Mouse (Mus musculus): ENCODE data around the gene Map3k1. TPM values are rescaled to one million over a fixed set of nuclear protein-coding genes. Genes with fewer than 3 reads are reported as not detected.

Gene Map3k1
- polyA plus RNA-seq, 1 experiment from 2014 or later, result 32.8 TPM

DNA sequence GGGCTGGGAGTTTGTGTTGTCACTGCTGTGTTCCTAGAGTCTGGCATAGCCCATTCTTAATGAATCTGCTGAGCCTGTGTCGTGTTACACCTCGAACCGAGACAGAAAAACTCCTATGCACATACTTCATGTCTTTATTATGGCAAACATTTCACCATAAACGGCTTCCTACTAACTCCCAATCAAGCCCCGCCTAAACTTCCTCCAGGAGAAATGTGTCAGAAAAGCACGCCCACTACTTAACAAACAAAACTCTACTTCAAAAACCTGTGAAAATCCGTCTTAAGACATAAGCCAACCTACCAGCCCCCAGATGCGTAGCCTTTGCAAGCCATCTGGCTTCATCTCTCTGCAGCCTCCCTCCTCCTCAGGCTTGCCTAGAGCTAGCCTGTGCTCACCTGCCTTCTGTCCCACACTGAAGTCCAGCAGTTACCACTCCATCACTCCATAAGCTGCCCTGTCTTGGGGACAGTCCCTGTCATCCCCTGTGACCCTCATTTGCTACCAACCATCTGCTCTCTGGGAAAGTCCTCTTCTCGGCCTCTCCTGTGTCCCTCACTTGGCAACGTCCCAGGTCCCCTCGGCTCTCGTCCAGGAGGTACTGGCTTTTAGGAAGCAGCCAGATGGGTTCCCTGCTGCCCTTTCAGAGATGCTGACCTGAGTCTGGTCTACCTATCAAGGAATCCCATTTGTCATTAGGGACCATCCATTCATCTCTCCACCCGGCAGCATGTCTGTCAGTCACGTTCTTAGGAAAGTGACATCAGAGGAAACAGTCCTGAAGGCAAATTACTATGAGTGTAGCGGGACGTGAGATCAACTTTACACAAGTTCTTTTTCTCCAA, 16.4 kb downstream of the Map3k1 start:
- ChIA-PET POLR2A (no interaction called here), CTCF (interaction anchor here (2.1 kb wide), 1 partner anchor 14 kb away, joined by 7 read pairs; no protein-coding TSS in a partner anchor)
- no peak for ATAC-seq
- no peak for DNase-seq (ENCODE audit: low read depth, low spot score)
- in situ Hi-C loops (cut with MboI; ENCODE audit: low pct_unique_long_range_greater_than_20kb), result no loop called here
- TF ChIP-seq CTCF (IDR thresholded peaks at IDR 0.05), result no peak
- H3K27me3 ChIP-seq, result no peaks in the 10 kb centered on the region

- POLR2A ChIA-PET, result no interaction called here
- no peak for TF ChIP-seq CTCF (IDR thresholded peaks at IDR 0.05)
- CTCF ChIA-PET, result interaction anchor here (1.0 to 1.1 kb wide), 2 partner anchors 11 to 361 kb away, joined by 3 to 4 read pairs; no protein-coding TSS in a partner anchor
- ATAC-seq, result no peak
- in situ Hi-C loops (cut with MboI; ENCODE audit: low pct_unique_long_range_greater_than_20kb), result no loop called here
- no peaks in the 10 kb centered on the region for H3K27me3 ChIP-seq
- no peak for DNase-seq (ENCODE audit: low read depth, low spot score)
Measured at GRCm38 (mm10) chr13:111791596-111791995, 17.2 kb downstream of the Map3k1 start.

DNA sequence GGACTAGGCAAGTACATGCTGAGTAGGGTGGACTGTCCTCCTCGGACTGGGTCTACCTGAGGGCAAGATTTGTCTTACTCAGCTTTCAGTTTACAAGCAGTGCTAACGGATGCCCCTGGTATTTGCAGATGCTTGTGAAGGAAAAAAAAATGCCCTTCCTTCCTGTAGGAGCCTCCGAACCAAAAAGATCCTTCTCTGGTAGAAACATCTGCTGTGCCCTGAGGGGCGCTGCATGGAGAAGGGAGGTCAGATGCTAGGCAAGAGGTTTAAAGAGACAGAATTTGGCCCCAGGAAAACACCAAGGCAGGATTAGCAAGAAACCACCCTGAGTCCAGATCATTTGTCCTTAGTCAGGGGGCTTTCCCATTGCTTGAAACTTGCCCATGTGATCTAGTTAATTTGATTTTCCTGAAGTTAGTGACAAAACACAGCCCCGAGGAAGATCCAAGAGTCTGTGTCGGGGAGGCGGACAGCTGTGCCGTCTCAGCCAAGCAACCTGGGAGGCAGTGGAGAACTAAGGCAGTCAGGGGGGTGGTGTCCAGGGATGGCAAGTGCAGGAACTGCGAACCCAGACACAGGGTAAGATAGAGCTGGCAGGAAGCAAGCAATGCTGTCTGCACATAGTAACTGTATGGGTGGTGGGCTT, 19.2 kb downstream of the Map3k1 start:
- no peak for TF ChIP-seq CTCF (IDR thresholded peaks at IDR 0.05)
- in situ Hi-C loops (cut with MboI; ENCODE audit: low pct_unique_long_range_greater_than_20kb), result loop anchor here (5.0 kb wide), 2 partner anchors 233 to 468 kb away; no protein-coding TSS in a partner anchor
- CTCF ChIA-PET, result interaction anchor here (1.4 to 1.6 kb wide), 4 partner anchors 11 to 451 kb away, joined by 3 to 5 read pairs (median 4); no protein-coding TSS in a partner anchor
- POLR2A ChIA-PET, result interaction anchor here (0.6 to 2.1 kb wide), 4 partner anchors 16 to 331 kb away, joined by 4 to 7 read pairs (median 5); partner anchors contain the start of gene Map3k1
- H3K27me3 ChIP-seq, result no peaks in the 10 kb centered on the region
- ATAC-seq (peak; percentile 61), DNase-seq (ENCODE audit: low read depth, low spot score) (peak; percentile 77)

DNA sequence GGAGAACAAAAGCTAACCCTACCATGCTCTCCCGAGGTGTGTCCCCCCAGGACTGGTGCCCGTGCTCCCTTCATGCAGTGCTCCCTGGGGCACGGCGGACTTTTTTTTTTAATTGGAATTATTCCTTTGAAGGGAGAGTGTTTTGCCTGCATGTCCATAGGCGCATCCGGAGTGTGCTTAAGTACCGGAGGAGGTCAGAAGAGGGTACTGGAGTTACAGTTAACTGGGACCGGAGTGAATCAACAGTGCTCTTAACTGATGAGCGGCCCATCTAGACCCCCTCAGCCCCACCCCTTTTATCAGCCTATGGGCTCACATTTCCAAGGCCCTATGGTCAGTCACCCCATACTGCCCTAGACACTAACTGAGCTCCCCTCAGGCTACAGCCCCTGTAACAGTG, 19.9 kb downstream of the Map3k1 start:
- no peak for TF ChIP-seq CTCF (IDR thresholded peaks at IDR 0.05)
- no peak for ATAC-seq

GRCm38 (mm10) chr13:111787857-111788619, 20.8 kb downstream of the Map3k1 start:
- TF ChIP-seq CTCF (IDR thresholded peaks at IDR 0.05), result peak; percentile 74
- ATAC-seq, result peak; percentile 52
- H3K27me3 ChIP-seq, result no peaks in the 10 kb centered on the region
- DNase-seq (ENCODE audit: low read depth, low spot score), result peak; percentile 43
- in situ Hi-C loops (cut with MboI; ENCODE audit: low pct_unique_long_range_greater_than_20kb), result loop anchor here (5.0 kb wide), 2 partner anchors 234 to 469 kb away; no protein-coding TSS in a partner anchor
- CTCF ChIA-PET, result interaction anchor here (0.8 to 3.2 kb wide), 13 partner anchors 9 to 471 kb away, joined by 3 to 12 read pairs (median 5); no protein-coding TSS in a partner anchor
- POLR2A ChIA-PET, result interaction anchor here (1.8 to 2.1 kb wide), 2 partner anchors 18 to 21 kb away, joined by 6 to 7 read pairs; partner anchors contain the start of gene Map3k1

More for the DNA sequence above, 19.9 kb downstream of the Map3k1 start:
- ChIA-PET CTCF (interaction anchor here (1.2 to 1.6 kb wide), 8 partner anchors 8 to 469 kb away, joined by 3 to 5 read pairs (median 4); no protein-coding TSS in a partner anchor), POLR2A (interaction anchor here (0.6 to 2.1 kb wide), 4 partner anchors 17 to 332 kb away, joined by 4 to 7 read pairs (median 5); partner anchors contain the start of gene Map3k1)
- no peaks in the 10 kb centered on the region for H3K27me3 ChIP-seq
- in situ Hi-C loops (cut with MboI; ENCODE audit: low pct_unique_long_range_greater_than_20kb), result loop anchor here (5.0 kb wide), 2 partner anchors 233 to 468 kb away; no protein-coding TSS in a partner anchor
- DNase-seq (ENCODE audit: low read depth, low spot score), result no peak

GRCm38 (mm10) chr13:111786584-111786983, 22.2 kb downstream of the Map3k1 start:
- DNase-seq (ENCODE audit: low read depth, low spot score) (no peak), ATAC-seq (no peak)
- H3K27me3 ChIP-seq, result no peaks in the 10 kb centered on the region
- ChIA-PET CTCF (interaction anchor here (0.6 to 3.2 kb wide), 4 partner anchors 15 to 479 kb away, joined by 3 to 12 read pairs (median 4); no protein-coding TSS in a partner anchor), POLR2A (interaction anchor here (0.6 kb wide), 1 partner anchor 151 kb away, joined by 6 read pairs; no protein-coding TSS in a partner anchor)
- in situ Hi-C loops (cut with MboI; ENCODE audit: low pct_unique_long_range_greater_than_20kb), result loop anchor here (5.0 kb wide), 2 partner anchors 236 to 471 kb away; no protein-coding TSS in a partner anchor
- TF ChIP-seq CTCF (IDR thresholded peaks at IDR 0.05), result no peak

DNA sequence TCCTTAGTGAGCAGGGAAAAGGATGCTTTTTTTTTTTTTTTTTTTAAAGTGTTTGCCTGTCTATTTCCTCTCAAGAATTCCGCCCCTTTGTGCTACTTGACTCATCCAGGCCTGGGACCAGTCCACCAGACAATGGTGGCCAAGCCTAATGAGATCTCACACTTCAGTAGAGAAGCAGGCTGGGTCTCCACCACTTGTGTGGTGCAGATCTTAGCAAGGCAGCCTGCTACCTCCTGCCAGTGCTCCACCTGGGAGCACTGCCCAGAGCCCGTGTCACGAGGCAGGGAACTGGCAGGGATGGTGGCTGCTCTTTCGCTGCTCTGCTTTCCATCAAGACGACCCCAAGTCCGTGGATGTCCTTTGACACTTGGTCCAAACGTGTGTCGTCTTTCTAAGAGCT, 25.3 kb downstream of the Map3k1 start:
- no peak for DNase-seq (ENCODE audit: low read depth, low spot score)

DNA sequence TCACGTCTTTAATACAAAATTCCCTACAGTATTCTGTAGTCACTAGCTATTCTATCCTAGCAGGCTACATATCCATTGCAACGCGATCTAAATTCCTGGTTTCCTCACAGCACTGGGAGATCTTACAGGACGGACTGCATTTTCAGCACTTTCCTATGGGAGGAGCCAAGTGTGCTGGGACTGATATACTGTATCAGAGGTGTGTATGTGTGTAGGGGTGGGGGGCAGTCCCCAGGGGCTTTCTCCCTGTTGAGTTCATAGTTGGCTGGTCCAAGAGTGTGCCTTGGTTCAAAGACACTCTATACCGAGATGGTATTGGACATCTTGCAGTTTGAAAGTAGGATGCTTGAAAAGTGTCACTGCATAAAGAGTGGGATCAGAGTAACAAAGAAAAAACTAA, 29.3 kb downstream of the Map3k1 start:
- in situ Hi-C loops (cut with MboI; ENCODE audit: low pct_unique_long_range_greater_than_20kb), result no loop called here
- H3K27me3 ChIP-seq, result no peaks in the 10 kb centered on the region
- no peak for TF ChIP-seq CTCF (IDR thresholded peaks at IDR 0.05)
- CTCF ChIA-PET, result interaction anchor here (0.9 to 1.5 kb wide), 2 partner anchors 12 to 19 kb away, joined by 3 to 5 read pairs; no protein-coding TSS in a partner anchor
- DNase-seq (ENCODE audit: low read depth, low spot score) (no peak), ATAC-seq (no peak)
- POLR2A ChIA-PET, result interaction anchor here (0.6 kb wide), 1 partner anchor 162 kb away, joined by 3 read pairs; no protein-coding TSS in a partner anchor

More for the DNA sequence above, 25.3 kb downstream of the Map3k1 start:
- TF ChIP-seq CTCF (IDR thresholded peaks at IDR 0.05), result no peak
- ChIA-PET CTCF (interaction anchor here (0.9 kb wide), 1 partner anchor 476 kb away, joined by 3 read pairs; no protein-coding TSS in a partner anchor), POLR2A (interaction anchor here (0.7 kb wide), 1 partner anchor 163 kb away, joined by 4 read pairs; no protein-coding TSS in a partner anchor)
- no peaks in the 10 kb centered on the region for H3K27me3 ChIP-seq
- ATAC-seq, result no peak
- in situ Hi-C loops (cut with MboI; ENCODE audit: low pct_unique_long_range_greater_than_20kb), result no loop called here

DNA sequence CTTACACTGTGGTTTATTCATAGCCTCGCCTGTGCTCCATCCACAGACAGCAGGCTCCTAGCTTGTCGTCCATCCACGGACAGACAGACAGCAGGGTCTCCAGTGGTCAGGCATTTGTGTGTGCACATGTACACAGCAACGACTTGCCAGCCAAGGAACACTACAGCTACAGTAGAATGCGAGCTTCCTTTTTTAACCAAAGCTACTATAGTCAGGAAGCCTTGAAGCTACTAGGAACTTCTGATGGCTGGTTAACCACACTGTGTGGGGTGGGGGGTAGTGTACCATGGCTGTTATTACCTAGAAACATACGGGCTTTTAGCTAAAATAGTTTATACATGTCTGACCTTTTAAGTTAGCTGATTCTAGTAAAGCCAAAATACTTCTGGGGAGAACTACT, 30.2 kb downstream of the Map3k1 start:
- no peak for ATAC-seq
- POLR2A ChIA-PET, result interaction anchor here (0.5 kb wide), 1 partner anchor 294 kb away, joined by 5 read pairs; no protein-coding TSS in a partner anchor
- no peak for TF ChIP-seq CTCF (IDR thresholded peaks at IDR 0.05)
- CTCF ChIA-PET, result interaction anchor here (0.7 to 1.7 kb wide), 4 partner anchors 9 to 18 kb away, joined by 3 to 5 read pairs (median 4); no protein-coding TSS in a partner anchor
- in situ Hi-C loops (cut with MboI; ENCODE audit: low pct_unique_long_range_greater_than_20kb), result no loop called here
- H3K27me3 ChIP-seq, result no peaks in the 10 kb centered on the region
- DNase-seq (ENCODE audit: low read depth, low spot score), result no peak

Measured in Patski (cell line).